Mouse (Mus musculus): ENCODE results near the gene Mapkapk5. TPM values are rescaled to one million over a fixed set of nuclear protein-coding genes. Genes with fewer than 3 reads are reported as not detected.

Mapkapk5 gene
- polyA plus RNA-seq (2015; fragmentation: Nextera tagmentation; extraction: Ambion mirVana) = 27.1 and 30.7 TPM in 2 replicates

GRCm38 (mm10) chr5:121545793-121546529, at the start of gene Mapkapk5:
Mapkapk5 (minus strand) TSS chr5:121545905.

GRCm38 (mm10) chr5:121593451-121594401, 48.0 kb upstream of the Mapkapk5 start, which contains the start of gene Aldh2:
Aldh2 (minus strand) TSS chr5:121593824.

GRCm38 (mm10) chr5:121544910-121545792, 554 bp downstream of the Mapkapk5 start, which contains the start of the genes Adam1a and Gm42878:
Adam1a (minus strand) TSS chr5:121545482.
Gm42878 (minus strand) TSS chr5:121545482.

GRCm38 (mm10) chr5:121503231-121503630, 42.5 kb downstream of the Mapkapk5 start, which contains the start of gene Adam1b:
Adam1b (minus strand) TSS chr5:121503435.

Other genes with a start within 250 kb of the Mapkapk5 start
- 55.9 and 59.8 TPM in 2 replicates for gene Trafd1, start 160.3 kb downstream of the Mapkapk5 start, polyA plus RNA-seq (2015; fragmentation: Nextera tagmentation; extraction: Ambion mirVana)
- 21.0 and 21.1 TPM in 2 replicates for gene Naa25, start 148.0 kb downstream of the Mapkapk5 start, polyA plus RNA-seq (2015; fragmentation: Nextera tagmentation; extraction: Ambion mirVana)
- 1.3 and 1.9 TPM in 2 replicates for gene Tmem116, start 94.0 kb downstream of the Mapkapk5 start, polyA plus RNA-seq (2015; fragmentation: Nextera tagmentation; extraction: Ambion mirVana)
- 125 and 127 TPM in 2 replicates for gene Erp29, start 93.4 kb downstream of the Mapkapk5 start, polyA plus RNA-seq (2015; fragmentation: Nextera tagmentation; extraction: Ambion mirVana)
- gene Adam1b, start 42.5 kb downstream of the Mapkapk5 start, polyA plus RNA-seq (2015; fragmentation: Nextera tagmentation; extraction: Ambion mirVana) = not detected in 2 replicates
- 0.28 and 0.62 TPM in 2 replicates for gene Adam1a, start 423 bp downstream of the Mapkapk5 start, polyA plus RNA-seq (2015; fragmentation: Nextera tagmentation; extraction: Ambion mirVana)
- 0.08 TPM in 1 of 2 replicates, not detected in the other for gene Gm42878, start 423 bp downstream of the Mapkapk5 start, polyA plus RNA-seq (2015; fragmentation: Nextera tagmentation; extraction: Ambion mirVana)
- gene Aldh2, start 47.9 kb upstream of the Mapkapk5 start, polyA plus RNA-seq (2015; fragmentation: Nextera tagmentation; extraction: Ambion mirVana) = 207 and 217 TPM in 2 replicates
- gene Acad12, start 73.0 kb upstream of the Mapkapk5 start, polyA plus RNA-seq (2015; fragmentation: Nextera tagmentation; extraction: Ambion mirVana) = 2.4 and 2.5 TPM in 2 replicates
- gene Acad10, start 114.6 kb upstream of the Mapkapk5 start, polyA plus RNA-seq (2015; fragmentation: Nextera tagmentation; extraction: Ambion mirVana) = 2.9 and 3.5 TPM in 2 replicates
- 32.2 and 32.5 TPM in 2 replicates for gene Brap, start 114.7 kb upstream of the Mapkapk5 start, polyA plus RNA-seq (2015; fragmentation: Nextera tagmentation; extraction: Ambion mirVana)
- 33.1 and 40.5 TPM in 2 replicates for gene Atxn2, start 165.4 kb upstream of the Mapkapk5 start, polyA plus RNA-seq (2015; fragmentation: Nextera tagmentation; extraction: Ambion mirVana)

All from urinary bladder, postnatal 0 days (tissue).